Mouse (Mus musculus) gastrocnemius, postnatal 25 days (tissue): ENCODE data around the gene Ppt1. TPM values are rescaled to one million over a fixed set of nuclear protein-coding genes. Genes with fewer than 3 reads are reported as not detected.
A peak's percentile ranks its signal among the peaks of the same experiment; 100 is the strongest.

Experiments used
- DNase-seq: peaks from one replicate; pipeline ENCODE4 v3.0.0; 2022
- total RNA-seq, 2 experiments: library from RNA; stranded (reverse); gene quantifications; 1 replicate in 1 of 2; 2 replicates in 1 of 2; pipeline ENCODE4 v1.2.3; 2021

The Ppt1 gene
- total RNA-seq, 2 experiments from 2014 or later = 9.5 to 10.5 TPM

- DNase-seq = no peak
These were observed 34.0 kb downstream of the Ppt1 start for GRCm38 (mm10) chr4:122870027-122870426.

- DNase-seq = no peak
These were observed 34.7 kb downstream of the Ppt1 start for GRCm38 (mm10) chr4:122870741-122871140.

GRCm38 (mm10) chr4:122871269-122871668 is 35.2 kb downstream of the Ppt1 start:
- DNase-seq = no peak

GRCm38 (mm10) chr4:122871989-122872388 is 35.9 kb downstream of the Ppt1 start:
- no peak for DNase-seq

- DNase-seq = no peak
These were observed 37.0 kb downstream of the Ppt1 start for GRCm38 (mm10) chr4:122873003-122873402.

GRCm38 (mm10) chr4:122873512-122873911 is 37.5 kb downstream of the Ppt1 start:
- no peak for DNase-seq

- DNase-seq = no peak
These were observed 42.5 kb downstream of the Ppt1 start for GRCm38 (mm10) chr4:122878333-122879070.

GRCm38 (mm10) chr4:122882544-122882943 is 46.5 kb downstream of the Ppt1 start:
- no peak for DNase-seq

- DNase-seq = no peak
These were observed 47.3 kb downstream of the Ppt1 start for GRCm38 (mm10) chr4:122883294-122883693.

GRCm38 (mm10) chr4:122884051-122884450 is 48.0 kb downstream of the Ppt1 start:
- no peak for DNase-seq

- no peak for DNase-seq
These were observed 48.7 kb downstream of the Ppt1 start for GRCm38 (mm10) chr4:122884481-122885340.

- DNase-seq = peak; percentile 99
These were observed 49.9 kb downstream of the Ppt1 start, which contains the start of gene Cap1 for GRCm38 (mm10) chr4:122885768-122886578. Cap1 (minus strand) TSS chr4:122886056.

- no peak for DNase-seq
These were observed 50.7 kb downstream of the Ppt1 start for GRCm38 (mm10) chr4:122886579-122887254.

- DNase-seq = no peak
These were observed 51.3 kb downstream of the Ppt1 start for GRCm38 (mm10) chr4:122887336-122887735.

GRCm38 (mm10) chr4:122890881-122891481 is 54.9 kb downstream of the Ppt1 start:
- peak; percentile 79 for DNase-seq

GRCm38 (mm10) chr4:122891597-122891996 is 55.6 kb downstream of the Ppt1 start:
- no peak for DNase-seq

GRCm38 (mm10) chr4:122892157-122892556 is 56.1 kb downstream of the Ppt1 start:
- DNase-seq = no peak

- DNase-seq = no peak
These were observed 61.7 kb downstream of the Ppt1 start for GRCm38 (mm10) chr4:122897750-122898149.

GRCm38 (mm10) chr4:122898313-122898712 is 62.3 kb downstream of the Ppt1 start:
- peak; percentile 28 for DNase-seq

GRCm38 (mm10) chr4:122902156-122902555 is 66.1 kb downstream of the Ppt1 start:
- DNase-seq = no peak

GRCm38 (mm10) chr4:122903709-122904108 is 67.7 kb downstream of the Ppt1 start:
- DNase-seq = no peak
